Mouse (Mus musculus) CH12.LX (cell line): ENCODE results near the gene Zbtb20. TPM values are rescaled to one million over a fixed set of nuclear protein-coding genes. Genes with fewer than 3 reads are reported as not detected.
A peak's percentile ranks its signal among the peaks of the same experiment; 100 is the strongest.

Source experiments
- DNase-seq: peaks from one replicate; pipeline ENCODE4 v3.0.0-alpha.2; 2013; ENCODE audit errors: extremely low read depth
- H3K27ac ChIP-seq: 2 replicates; pipeline ENCODE4 v1.5.1; 2012; ENCODE audit warnings: low read depth, mild to moderate bottlenecking, control low read depth, moderate library complexity; ENCODE audit not compliant: insufficient read depth
- H3K27me3 ChIP-seq: replicated peaks from 2 replicates; pipeline ENCODE3; 2012; ENCODE audit warnings: inconsistent platforms
- H3K36me3 ChIP-seq, 2 experiments: replicated peaks in 1 of 2; 2 replicates each; pipeline versions ENCODE3 to v1.6.1; 2012; ENCODE audit warnings: inconsistent platforms in 1 of 2, low read length in 1 of 2, mild to moderate bottlenecking in 1 of 2, mixed read lengths in 1 of 2, moderate library complexity in 1 of 2; ENCODE audit not compliant: control insufficient read depth in 1 of 2, insufficient read depth in 1 of 2
- H3K4me1 ChIP-seq, 2 experiments: 2 replicates each; pipeline ENCODE4 v1.6.1; 2012; ENCODE audit warnings: inconsistent platforms in 1 of 2, moderate library complexity in 1 of 2; ENCODE audit not compliant: insufficient read depth in 2 of 2, control insufficient read depth in 1 of 2
- H3K4me2 ChIP-seq: 2 replicates; pipeline ENCODE4 v1.6.1; 2012; ENCODE audit warnings: low read depth, mild to moderate bottlenecking, control low read depth; ENCODE audit not compliant: poor library complexity, insufficient read depth, severe bottlenecking
- H3K4me3 ChIP-seq, 3 experiments: fragments of 150-350 bp in 1 of 3; sonication (generic) in 1 of 3; replicated peaks in 1 of 3; 2 replicates each; pipeline versions ENCODE3 to v1.5.1; 2011 to 2012; ENCODE audit warnings: low read depth in 2 of 3, low read length in 2 of 3, mild to moderate bottlenecking in 2 of 3, moderate library complexity in 2 of 3, control low read depth in 1 of 3, improper control_type of control experiment in 1 of 3, inconsistent platforms in 1 of 3, mixed read lengths in 1 of 3; ENCODE audit not compliant: poor library complexity in 1 of 3
- H3K79me2 ChIP-seq: replicated peaks from 2 replicates; pipeline ENCODE4 v1.6.1; 2012; ENCODE audit warnings: mild to moderate bottlenecking, moderate library complexity; ENCODE audit not compliant: control insufficient read depth, poor library complexity, insufficient read depth, severe bottlenecking; ENCODE audit errors: extremely low read depth
- H3K9ac ChIP-seq: 2 replicates; pipeline ENCODE4 v1.6.1; 2012; ENCODE audit warnings: low read depth, mild to moderate bottlenecking, control low read depth, moderate library complexity; ENCODE audit not compliant: insufficient read depth
- H3K9me3 ChIP-seq: replicated peaks from 2 replicates; pipeline ENCODE3; 2012; ENCODE audit warnings: low read length, inconsistent platforms, mixed read lengths
- CHD2 ChIP-seq: IDR thresholded peaks from 2 replicates; pipeline ENCODE4 v1.6.1; 2011; ENCODE audit warnings: low read length, improper control_type of control experiment
- ELF1 ChIP-seq: IDR thresholded peaks from 2 replicates; pipeline ENCODE4 v1.6.1; 2014; ENCODE audit warnings: low read depth, mild to moderate bottlenecking, inconsistent platforms, low read length, improper control_type of control experiment
- EP300 ChIP-seq: IDR thresholded peaks from 2 replicates; pipeline ENCODE4 v1.6.1; 2011; ENCODE audit warnings: low read length, improper control_type of control experiment
- ETS1 ChIP-seq: conservative IDR thresholded peaks from 2 replicates; pipeline ENCODE4 v1.6.1; 2012; ENCODE audit warnings: low read depth, mild to moderate bottlenecking, inconsistent platforms, low read length, improper control_type of control experiment, moderate library complexity
- HCFC1 ChIP-seq: IDR thresholded peaks from 2 replicates; pipeline ENCODE4 v1.6.1; 2012; ENCODE audit warnings: low read depth, mild to moderate bottlenecking, inconsistent platforms, low read length, improper control_type of control experiment
- JUN ChIP-seq: IDR thresholded peaks from 2 replicates; pipeline ENCODE4 v1.6.1; 2011; ENCODE audit warnings: low read depth, mild to moderate bottlenecking, low read length, improper control_type of control experiment, moderate library complexity; ENCODE audit not compliant: insufficient read depth
- JUND ChIP-seq: conservative IDR thresholded peaks from 2 replicates; pipeline ENCODE4 v1.6.1; 2011; ENCODE audit warnings: low read depth, low read length, improper control_type of control experiment
- KAT2A ChIP-seq: IDR thresholded peaks from 2 replicates; pipeline ENCODE4 v1.6.1; 2012; ENCODE audit warnings: low read length, improper control_type of control experiment, inconsistent platforms; ENCODE audit not compliant: insufficient replicate concordance
- MAFK ChIP-seq: IDR thresholded peaks from 2 replicates; pipeline ENCODE4 v1.6.1; 2011; ENCODE audit warnings: low read length, improper control_type of control experiment; ENCODE audit not compliant: insufficient replicate concordance
- MEF2A ChIP-seq: IDR thresholded peaks from 2 replicates; pipeline ENCODE4 v1.6.1; 2014; ENCODE audit warnings: low read depth, mild to moderate bottlenecking, inconsistent platforms, low read length, improper control_type of control experiment, borderline replicate concordance
- MXI1 ChIP-seq: IDR thresholded peaks from 2 replicates; pipeline ENCODE4 v1.6.1; 2011; ENCODE audit warnings: mild to moderate bottlenecking, low read depth, low read length, improper control_type of control experiment
- NELFE ChIP-seq: IDR thresholded peaks from 2 replicates; pipeline ENCODE4 v1.6.1; 2011; ENCODE audit warnings: low read depth, low read length, improper control_type of control experiment
- PAX5 ChIP-seq: IDR thresholded peaks from 2 replicates; pipeline ENCODE4 v1.6.1; 2012; ENCODE audit warnings: low read length, inconsistent platforms, mixed read lengths
- POLR2A ChIP-seq: IDR thresholded peaks from 2 replicates; pipeline ENCODE4 v1.6.1; 2011; ENCODE audit warnings: low read depth, mild to moderate bottlenecking, improper control_type of control experiment, low read length
- POLR2AphosphoS2 ChIP-seq: IDR thresholded peaks from 2 replicates; pipeline ENCODE4 v1.6.1; 2011; ENCODE audit warnings: low read depth, low read length, improper control_type of control experiment
- SMC3 ChIP-seq: IDR thresholded peaks from 2 replicates; pipeline ENCODE4 v1.6.1; 2011; ENCODE audit warnings: low read depth, low read length, improper control_type of control experiment
- TBP ChIP-seq: conservative IDR thresholded peaks from 2 replicates; pipeline ENCODE4 v1.6.1; 2011; ENCODE audit warnings: low read depth, low read length, improper control_type of control experiment
- UBTF ChIP-seq: IDR thresholded peaks from 2 replicates; pipeline ENCODE4 v1.6.1; 2012; ENCODE audit warnings: low read depth, mild to moderate bottlenecking, inconsistent platforms, low read length, improper control_type of control experiment, moderate library complexity
- ZKSCAN1 ChIP-seq: IDR thresholded peaks from 2 replicates; pipeline ENCODE4 v1.6.1; 2012; ENCODE audit warnings: low read depth, inconsistent platforms, low read length, improper control_type of control experiment, borderline replicate concordance
- ZMIZ1 ChIP-seq: IDR thresholded peaks from 2 replicates; pipeline ENCODE4 v1.6.1; 2012; ENCODE audit warnings: low read depth, mild to moderate bottlenecking, inconsistent platforms, low read length, improper control_type of control experiment
- dilution Hi-C: fragments of 300-500 bp; cut with MboI; formaldehyde crosslinking; loops from 2 replicates; pipeline ENCODE4 v1.14.3; 2020; ENCODE audit warnings: low sequenced_read_pairs; ENCODE audit not compliant: extremely low pct_unique_long_range_greater_than_20kb, extremely low pct_ligation_motif_present
- in situ Hi-C: fragments of 300-500 bp; cut with MboI; formaldehyde crosslinking; loops from 3 replicates; pipeline ENCODE4 v1.14.3; 2019; ENCODE audit warnings: low sequenced_read_pairs, low pct_ligation_motif_present, low pct_unique_long_range_greater_than_20kb, mixed read lengths
- polyA plus RNA-seq: library from polyadenylated mRNA; unstranded; fragments of >175 nt; gene quantifications from 2 replicates; pipeline ENCODE4 v1.2.1, GENCODE M21; 2012; ENCODE audit warnings: low read depth; ENCODE audit not compliant: insufficient read length
- total RNA-seq, 2 experiments: library from RNA; depleted of rRNA; stranded (reverse); fragments of 300-350 nt in 1 of 2; fragments of >200 nt in 1 of 2; gene quantifications; 2 replicates each; pipeline ENCODE4 v1.2.3; 2012 to 2014

Gene Zbtb20
- total and polyA plus RNA-seq, 3 experiments, result 24.9 to 58.0 (median 51.6) TPM

- Histone ChIP-seq H3K4me1 (peaks cover 0 to 21% of the 10 kb centered on the region in 2 experiments; a peak in 2 of 4 replicates), H3K9ac (no peak overlapping the region), H3K36me3 (no peaks in the 10 kb centered on the region), H3K27me3 (no peaks in the 10 kb centered on the region), H3K9me3 (no peaks in the 10 kb centered on the region), H3K4me3 (no peak overlapping the region), H3K79me2 (no peaks in the 10 kb centered on the region), H3K27ac (no peak overlapping the region), H3K4me2 (no peak overlapping the region)
- dilution Hi-C loops (no loop called here), in situ Hi-C loops (no loop called here)
- peak; percentile 24; the same call in 1 of the 2 replicates for TF ChIP-seq JUN
- TF ChIP-seq KAT2A, result no peak
- TF ChIP-seq ELF1, result no peak
- 0 out of 2 replicates have a peak, but pooled peaks have one; percentile 9 for TF ChIP-seq EP300
- DNase-seq, result no peak
Measured at GRCm38 (mm10) chr16:42872101-42872500, 3.6 kb upstream of the Zbtb20 start.

GRCm38 (mm10) chr16:42873942-42874341 lies 1.7 kb upstream of the Zbtb20 start:
- no peak for TF ChIP-seq PAX5
- no peak for TF ChIP-seq CHD2
- TF ChIP-seq EP300, result no peak
- TF ChIP-seq SMC3, result no peak
- TF ChIP-seq JUND, result no peak
- DNase-seq, result no peak
- dilution Hi-C loops (no loop called here), in situ Hi-C loops (no loop called here)
- H3K79me2 ChIP-seq, result no peaks in the 10 kb centered on the region; the same call in 1 of the 2 replicates
- peaks cover 0 to 21% of the 10 kb centered on the region in 2 experiments; a peak in 2 of 4 replicates for H3K4me1 ChIP-seq
- no peak overlapping the region for H3K4me3 ChIP-seq
- H3K9ac ChIP-seq, result no peak overlapping the region
- H3K4me2 ChIP-seq, result no peak overlapping the region
- no peaks in the 10 kb centered on the region for H3K9me3 ChIP-seq
- H3K36me3 ChIP-seq, result no peaks in the 10 kb centered on the region
- H3K27ac ChIP-seq, result no peak overlapping the region
- no peaks in the 10 kb centered on the region for H3K27me3 ChIP-seq

- Histone ChIP-seq H3K4me3 (peak overlapping the region; percentile 37 to 68 (median 62)), H3K4me1 (peaks cover 0 to 21% of the 10 kb centered on the region in 2 experiments; a peak in 2 of 4 replicates), H3K27ac (no peak overlapping the region; the same call in 1 of the 2 replicates), H3K36me3 (no peaks in the 10 kb centered on the region), H3K4me2 (peak overlapping the region; percentile 95), H3K79me2 (no peaks in the 10 kb centered on the region; the same call in 1 of the 2 replicates), H3K9ac (peak overlapping the region; percentile 39), H3K27me3 (no peaks in the 10 kb centered on the region), H3K9me3 (no peaks in the 10 kb centered on the region)
- TF ChIP-seq NELFE, result no peak
- no peak for TF ChIP-seq SMC3
- no peak for TF ChIP-seq PAX5
- TF ChIP-seq ZKSCAN1, result no peak
- no peak for TF ChIP-seq ZMIZ1
- no peak for TF ChIP-seq HCFC1
- TF ChIP-seq POLR2A, result no peak
- TF ChIP-seq JUND, result no peak
- TF ChIP-seq MXI1, result no peak
- no peak for TF ChIP-seq MAFK
- TF ChIP-seq UBTF, result no peak
- no peak for TF ChIP-seq ELF1
- TF ChIP-seq ETS1, result no peak
- TF ChIP-seq POLR2AphosphoS2, result no peak
- no peak for TF ChIP-seq JUN
- no peak for TF ChIP-seq MEF2A
- no peak for TF ChIP-seq TBP
- dilution Hi-C loops (no loop called here), in situ Hi-C loops (no loop called here)
- DNase-seq, result peak; percentile 36
Measured at GRCm38 (mm10) chr16:42874456-42874855, 1.2 kb upstream of the Zbtb20 start.
